Mouse (Mus musculus): ENCODE measurements around the gene Wdfy2. TPM values are rescaled to one million over a fixed set of nuclear protein-coding genes. Genes with fewer than 3 reads are reported as not detected.

The Wdfy2 gene
- polyA plus RNA-seq, 1 experiment = 9.5 TPM

DNA sequence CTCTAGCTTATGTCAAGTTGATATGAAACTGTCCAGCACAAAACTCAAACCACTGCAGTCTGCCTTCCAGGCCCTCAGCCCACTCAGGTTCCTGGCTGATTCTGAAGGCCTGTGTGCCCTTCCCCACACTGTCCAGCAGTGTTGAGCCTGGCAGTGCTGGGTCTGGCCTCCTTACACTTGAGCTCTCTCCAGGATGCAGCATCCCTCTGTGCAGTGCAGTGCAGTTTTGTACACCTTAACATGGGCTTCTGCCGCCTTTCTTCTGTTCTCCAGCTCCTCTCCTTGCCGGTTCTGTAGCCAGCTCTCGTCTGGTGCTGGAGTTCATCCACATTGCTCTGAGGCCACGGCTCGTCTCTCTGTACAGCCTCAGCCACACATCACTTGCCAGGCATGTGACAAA is 71.1 kb downstream of the Wdfy2 start:
- WGBS = 79% methylated on average over 5 of the region's 5 CpGs
- Histone ChIP-seq H3K4me3 (replicated peaks; ENCODE audit: extremely low read depth, low read depth, low read length) (no peak overlapping the region), H3K4me1 (ENCODE audit: control insufficient read depth, insufficient read depth, low read length) (peaks cover 2% of the 10 kb centered on the region; the same call in 1 of the 2 replicates)
- no peak for TF ChIP-seq POLR2A (IDR thresholded peaks at IDR 0.05; ENCODE audit: borderline replicate concordance, extremely low read depth, low read depth, low read length)
- TF ChIP-seq CTCF (IDR thresholded peaks at IDR 0.05; ENCODE audit: insufficient read depth, low read length) = no peak
- no peak for DNase-seq

- DNase-seq = no peak
- peaks cover 2% of the 10 kb centered on the region; the same call in 1 of the 2 replicates for H3K4me1 ChIP-seq (ENCODE audit: control insufficient read depth, insufficient read depth, low read length)
- no peak overlapping the region for H3K4me3 ChIP-seq (replicated peaks; ENCODE audit: extremely low read depth, low read depth, low read length)
- no peak for TF ChIP-seq POLR2A (IDR thresholded peaks at IDR 0.05; ENCODE audit: borderline replicate concordance, extremely low read depth, low read depth, low read length)
- TF ChIP-seq CTCF (IDR thresholded peaks at IDR 0.05; ENCODE audit: insufficient read depth, low read length) = no peak
- WGBS = 73% methylated on average over 4 of the region's 4 CpGs
Observed at GRCm38 (mm10) chr14:62910859-62911258, 73.4 kb downstream of the Wdfy2 start.

DNA sequence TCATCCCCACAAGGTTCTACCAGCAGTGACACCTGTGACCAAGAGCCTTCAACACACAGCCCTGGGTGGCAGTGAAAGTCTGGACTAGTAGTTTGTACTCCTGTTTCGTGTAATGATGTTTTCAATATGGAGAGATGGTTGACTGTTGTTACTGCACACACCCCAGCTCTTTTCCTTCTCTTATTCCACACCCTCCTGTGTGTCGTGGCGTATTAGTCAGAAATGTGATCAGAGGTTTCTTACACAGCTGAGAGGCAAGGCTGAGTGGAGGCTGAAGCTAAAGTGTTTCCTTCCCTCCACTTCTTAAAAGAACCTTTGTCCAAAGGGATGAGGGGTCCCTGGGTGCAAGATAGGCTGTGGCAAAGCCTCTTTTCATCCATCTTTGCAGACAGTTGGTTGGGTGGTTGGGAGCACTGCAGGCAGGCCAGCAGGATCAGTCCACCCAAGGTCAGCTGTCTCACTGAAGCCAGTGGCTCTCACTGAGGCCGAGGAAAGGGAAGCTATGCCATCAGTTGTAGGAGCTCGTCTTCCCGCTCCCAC is 77.7 kb downstream of the Wdfy2 start:
- WGBS = 75% methylated on average over 6 of the region's 6 CpGs
- no peak overlapping the region for H3K4me3 ChIP-seq (replicated peaks; ENCODE audit: extremely low read depth, low read depth, low read length)

DNA sequence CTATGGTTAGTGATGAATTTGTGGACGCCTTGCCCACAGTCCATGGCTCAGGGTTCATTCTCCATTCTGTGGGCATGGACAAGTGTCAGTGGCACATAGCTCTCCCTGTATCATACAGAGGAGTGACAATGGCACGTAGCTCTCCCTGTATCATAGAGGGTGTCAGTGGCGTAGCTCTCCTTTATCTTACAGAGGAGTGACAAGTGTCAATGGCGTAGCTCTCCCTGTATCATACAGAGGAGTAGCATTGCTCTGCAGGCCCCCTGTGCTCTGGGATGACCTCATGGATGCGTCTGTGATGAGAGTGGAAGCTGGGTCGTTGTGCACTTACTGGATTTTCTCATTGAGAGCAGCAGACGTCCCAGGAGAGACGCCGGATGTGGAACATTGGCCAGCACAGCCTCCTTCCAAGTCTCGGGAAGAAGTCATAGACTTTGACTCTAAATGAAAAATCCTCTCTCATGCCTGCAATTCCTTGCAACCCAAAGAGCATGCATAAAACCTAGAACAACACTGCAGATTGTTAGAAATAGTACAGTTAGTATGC is 79.1 kb downstream of the Wdfy2 start:
- no peak for DNase-seq
- no peak for TF ChIP-seq POLR2A (IDR thresholded peaks at IDR 0.05; ENCODE audit: borderline replicate concordance, extremely low read depth, low read depth, low read length)
- TF ChIP-seq CTCF (IDR thresholded peaks at IDR 0.05; ENCODE audit: insufficient read depth, low read length) = no peak
- Histone ChIP-seq H3K4me3 (replicated peaks; ENCODE audit: extremely low read depth, low read depth, low read length) (no peak overlapping the region), H3K4me1 (ENCODE audit: control insufficient read depth, insufficient read depth, low read length) (no peaks in the 10 kb centered on the region)
- WGBS = 85% methylated on average over 10 of the region's 10 CpGs

More for the DNA sequence above, 77.7 kb downstream of the Wdfy2 start:
- DNase-seq = no peak
- H3K4me1 ChIP-seq (ENCODE audit: control insufficient read depth, insufficient read depth, low read length) = no peaks in the 10 kb centered on the region
- no peak for TF ChIP-seq POLR2A (IDR thresholded peaks at IDR 0.05; ENCODE audit: borderline replicate concordance, extremely low read depth, low read depth, low read length)
- no peak for TF ChIP-seq CTCF (IDR thresholded peaks at IDR 0.05; ENCODE audit: insufficient read depth, low read length)

GRCm38 (mm10) chr14:62921401-62921800 is 83.9 kb downstream of the Wdfy2 start:
- 83% methylated on average over 5 of the region's 5 CpGs for WGBS
- Histone ChIP-seq H3K4me1 (ENCODE audit: control insufficient read depth, insufficient read depth, low read length) (no peaks in the 10 kb centered on the region), H3K4me3 (replicated peaks; ENCODE audit: extremely low read depth, low read depth, low read length) (no peak overlapping the region)
- no peak for TF ChIP-seq CTCF (IDR thresholded peaks at IDR 0.05; ENCODE audit: insufficient read depth, low read length)
- no peak for TF ChIP-seq POLR2A (IDR thresholded peaks at IDR 0.05; ENCODE audit: borderline replicate concordance, extremely low read depth, low read depth, low read length)
- DNase-seq = no peak

- H3K4me1 ChIP-seq (ENCODE audit: control insufficient read depth, insufficient read depth, low read length) = no peaks in the 10 kb centered on the region
- no peak overlapping the region for H3K4me3 ChIP-seq (replicated peaks; ENCODE audit: extremely low read depth, low read depth, low read length)
- TF ChIP-seq CTCF (IDR thresholded peaks at IDR 0.05; ENCODE audit: insufficient read depth, low read length) (no peak), POLR2A (IDR thresholded peaks at IDR 0.05; ENCODE audit: borderline replicate concordance, extremely low read depth, low read depth, low read length) (no peak)
- DNase-seq = no peak
Observed at GRCm38 (mm10) chr14:62922637-62923036, 85.2 kb downstream of the Wdfy2 start.

DNA sequence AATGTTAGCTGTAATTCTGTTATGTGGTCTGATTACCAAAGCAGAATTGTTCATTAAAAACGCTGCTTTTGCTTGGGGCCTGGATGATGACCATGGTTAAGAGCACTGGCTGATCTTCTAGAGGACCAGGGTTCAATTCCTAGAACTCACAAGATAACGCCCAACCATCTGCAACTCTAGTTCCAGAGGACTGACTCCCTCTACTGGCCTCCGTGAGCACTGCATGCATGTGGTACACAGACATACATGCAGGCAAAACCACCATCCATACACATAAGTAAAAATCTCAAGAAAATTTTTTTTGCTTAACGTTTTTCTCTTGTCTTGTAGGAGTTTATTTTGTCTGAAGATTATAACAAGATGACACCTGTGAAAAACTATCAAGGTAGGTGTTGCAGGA is 87.3 kb downstream of the Wdfy2 start:
- TF ChIP-seq POLR2A (IDR thresholded peaks at IDR 0.05; ENCODE audit: borderline replicate concordance, extremely low read depth, low read depth, low read length) (no peak), CTCF (IDR thresholded peaks at IDR 0.05; ENCODE audit: insufficient read depth, low read length) (0 out of 2 replicates have a peak, but pooled peaks have one; percentile 24)
- WGBS = 86% methylated on average over 4 of the region's 4 CpGs
- H3K4me3 ChIP-seq (replicated peaks; ENCODE audit: extremely low read depth, low read depth, low read length) = no peak overlapping the region
- no peak for DNase-seq
- H3K4me1 ChIP-seq (ENCODE audit: control insufficient read depth, insufficient read depth, low read length) = 0 out of 2 replicates have a peak, but pooled peaks cover 3% of the 10 kb centered on the region

- Histone ChIP-seq H3K4me1 (ENCODE audit: control insufficient read depth, insufficient read depth, low read length) (0 out of 2 replicates have a peak, but pooled peaks cover 3% of the 10 kb centered on the region), H3K4me3 (replicated peaks; ENCODE audit: extremely low read depth, low read depth, low read length) (no peak overlapping the region)
- WGBS = 31% methylated on average over 5 of the region's 5 CpGs
- TF ChIP-seq CTCF (IDR thresholded peaks at IDR 0.05; ENCODE audit: insufficient read depth, low read length) (no peak), POLR2A (IDR thresholded peaks at IDR 0.05; ENCODE audit: borderline replicate concordance, extremely low read depth, low read depth, low read length) (no peak)
- no peak for DNase-seq
Observed at GRCm38 (mm10) chr14:62928101-62928541, 90.6 kb downstream of the Wdfy2 start.

DNA sequence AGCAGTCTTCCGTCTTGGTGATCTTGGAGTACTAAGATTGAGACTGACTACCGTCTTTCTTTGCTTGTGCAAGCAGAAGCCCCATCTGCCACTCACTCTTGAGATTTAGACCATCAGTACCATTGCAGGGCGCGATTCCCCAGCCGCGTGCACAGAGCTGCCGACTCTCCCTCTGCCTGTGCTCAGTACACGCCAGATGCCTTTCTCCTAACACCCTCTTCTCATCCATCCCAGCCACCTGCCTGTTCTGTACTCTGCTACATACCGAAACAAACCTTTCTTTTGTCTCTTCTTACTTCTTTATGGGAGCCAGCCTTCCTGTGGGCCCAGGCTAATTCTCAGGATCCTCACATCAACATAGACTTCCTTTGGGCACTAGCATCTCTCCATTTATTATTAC is 97.9 kb downstream of the Wdfy2 start:
- no peak for TF ChIP-seq POLR2A (IDR thresholded peaks at IDR 0.05; ENCODE audit: borderline replicate concordance, extremely low read depth, low read depth, low read length)
- no peak for TF ChIP-seq CTCF (IDR thresholded peaks at IDR 0.05; ENCODE audit: insufficient read depth, low read length)
- WGBS = 86% methylated on average over 9 of the region's 9 CpGs
- no peak overlapping the region for H3K4me3 ChIP-seq (replicated peaks; ENCODE audit: extremely low read depth, low read depth, low read length)
- 0 out of 2 replicates have a peak, but pooled peaks cover under 1% of the 10 kb centered on the region for H3K4me1 ChIP-seq (ENCODE audit: control insufficient read depth, insufficient read depth, low read length)
- no peak for DNase-seq

All from lung, adult 2 months (tissue).